Mouse (Mus musculus): ENCODE measurements around the gene Mmachc. TPM values are rescaled to one million over a fixed set of nuclear protein-coding genes. Genes with fewer than 3 reads are reported as not detected.

The Mmachc gene
- 1 to 10 TPM; 2.5 to 4.1 TPM for total RNA-seq (2023)

DNA sequence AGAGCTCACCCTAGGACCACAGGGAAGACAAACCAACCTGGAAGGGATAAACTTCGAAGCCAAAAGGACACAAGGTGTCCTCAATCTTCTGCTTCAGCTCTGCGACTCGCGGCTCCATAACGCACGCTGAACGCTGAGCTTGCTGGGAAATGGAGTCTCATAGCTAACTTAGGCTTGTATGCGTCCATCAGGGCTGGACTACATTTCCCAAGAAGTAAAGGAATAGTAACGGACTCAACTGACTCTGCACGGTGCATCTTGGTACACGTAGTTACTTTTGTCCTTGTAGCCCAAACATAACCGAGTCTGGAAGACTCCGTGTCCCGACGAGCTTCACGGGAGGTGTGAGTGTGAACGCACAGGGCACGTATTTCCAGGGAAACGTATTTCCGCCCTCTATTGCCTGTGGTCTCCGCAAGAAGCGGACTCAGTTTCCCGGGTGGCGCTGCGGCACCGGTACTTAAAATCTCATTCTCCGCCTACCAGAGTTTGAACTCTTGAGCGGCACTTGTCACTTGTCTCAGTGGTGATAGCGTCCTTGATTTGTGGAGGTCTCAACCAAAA is at the start of gene Mmachc, which contains the start of gene Ccdc163:
TSS of gene Mmachc (minus strand) at position 206 of the 564 bp plus-strand sequence.
TSS of gene Ccdc163 (plus strand) at position 309 of the 564 bp plus-strand sequence.

GRCm38 (mm10) chr4:116720343-116721097 is 12.3 kb upstream of the Mmachc start, which contains the start of gene Tesk2:
Gene Tesk2 (plus strand): TSS chr4:116720948.

GRCm38 (mm10) chr4:116685402-116686061 is 22.7 kb downstream of the Mmachc start, which contains the start of gene Prdx1:
Gene Prdx1 (plus strand): TSS chr4:116685544.

Other genes with a start within 250 kb of the Mmachc start
- 10 to 100 TPM; 15.4 to 22.0 TPM for gene Mast2, start 244.2 kb downstream of the Mmachc start, total RNA-seq (2023)
- gene Ipp, start 200.9 kb downstream of the Mmachc start, total RNA-seq (2023) = 1 to 10 TPM; 8.8 to 9.1 TPM
- gene Tmem69, start 152.5 kb downstream of the Mmachc start, total RNA-seq (2023) = 10 to 100 TPM in 1 of 2 experiments, 1 to 10 TPM in 1; 9.0 to 11.8 TPM
- 10 to 100 TPM; 77.5 to 82.1 TPM for gene Gpbp1l1, start 150.7 kb downstream of the Mmachc start, total RNA-seq (2023)
- 1 to 10 TPM; 7.9 to 8.1 TPM for gene Ccdc17, start 111.8 kb downstream of the Mmachc start, total RNA-seq (2023)
- gene Nasp, start 80.5 kb downstream of the Mmachc start, total RNA-seq (2023) = 10 to 100 TPM; 26.8 to 31.5 TPM
- gene Akr1a1, start 56.7 kb downstream of the Mmachc start, total RNA-seq (2023) = 100 to 1,000 TPM; 454 to 549 TPM
- gene Prdx1, start 22.9 kb downstream of the Mmachc start, total RNA-seq (2023) = 100 to 1,000 TPM; 290 to 366 TPM
- 10 to 100 TPM; 12.4 to 19.0 TPM for gene Ccdc163, start 103 bp upstream of the Mmachc start, total RNA-seq (2023)
- gene Tesk2, start 12.5 kb upstream of the Mmachc start, total RNA-seq (2023) = 10 to 100 TPM in 1 of 2 experiments, 1 to 10 TPM in 1; 9.7 to 11.5 TPM
- gene Toe1, start 99.2 kb upstream of the Mmachc start, total RNA-seq (2023) = 10 to 100 TPM; 21.5 to 23.0 TPM
- 1 to 10 TPM; 3.3 to 3.6 TPM for gene Mutyh, start 99.3 kb upstream of the Mmachc start, total RNA-seq (2023)
- not detected for gene Hpdl, start 113.3 kb upstream of the Mmachc start, total RNA-seq (2023)
- not detected for gene Zswim5, start 169.0 kb upstream of the Mmachc start, total RNA-seq (2023)

Measured in monocyte, adult 59 days (primary cell).